Mouse (Mus musculus): ENCODE results near the gene Etv4.

DNA sequence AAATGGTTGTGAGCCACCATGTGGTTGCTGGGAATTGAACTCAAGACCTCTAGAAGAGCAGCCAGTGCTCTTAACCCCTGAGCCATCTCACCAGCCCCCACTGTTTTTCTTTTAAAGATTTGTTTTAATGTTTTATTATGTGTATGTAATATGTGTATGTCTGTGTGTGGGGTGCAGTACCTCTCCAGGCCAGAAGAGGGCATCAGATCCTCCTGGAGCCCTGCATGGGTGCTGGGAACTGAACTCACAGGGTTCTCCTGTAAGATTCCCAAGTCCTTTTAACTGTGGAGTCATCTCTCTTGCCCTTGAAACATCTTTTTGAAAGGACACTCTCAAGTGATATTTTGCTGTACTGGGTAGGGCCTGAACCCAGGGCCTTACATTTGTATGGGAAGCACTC is 34.7 kb upstream of the Etv4 start:
- TF ChIP-seq CTCF (IDR thresholded peaks at IDR 0.05; ENCODE audit: borderline replicate concordance, control insufficient read depth, extremely low read depth, insufficient read depth, low read length, poor library complexity) (no peak), POLR2A (IDR thresholded peaks at IDR 0.05; ENCODE audit: control insufficient read depth, extremely low read depth, insufficient read depth, low read length, poor library complexity) (no peak)

Data from thymus, adult 2 months (tissue).